32 mouse cellular contexts compared by ENCODE assay signal in genomic region chr6:13828877-13829276, GRCm38 (mm10). TPM values are rescaled to one million over a fixed set of nuclear protein-coding genes. Genes with fewer than 3 reads are reported as not detected.
"Had no signal": no experiment of that assay in that cellular context is flagged by ENCODE, and none has a peak within 500 bp of the region (broad histone marks: within the 10 kb centered on the region; RNA-seq: fewer than 3 reads in every experiment).

No protein-coding gene starts in this region.

- DNase-seq: left cerebral cortex, postnatal 4 days; liver; liver, embryonic 13.5 days; liver, postnatal 0 days; lung, adult 18-20 months; lung, adult 2 months; lung, embryonic 14.5 days; lung, postnatal 10 days; lung, postnatal 14 days; lung, postnatal 36 days; lung, postnatal 4 days; midbrain, embryonic 14.5 days had no signal

- H3K36me3 ChIP-seq: limb, embryonic 10.5 days; limb, embryonic 12.5 days; limb, embryonic 13.5 days; limb, embryonic 15.5 days; liver, embryonic 12.5 days; liver, embryonic 13.5 days; liver, embryonic 15.5 days; lung, embryonic 15.5 days; midbrain, embryonic 10.5 days; midbrain, embryonic 12.5 days; midbrain, embryonic 13.5 days had no signal

- H3K9ac ChIP-seq: limb, embryonic 12.5 days; limb, embryonic 13.5 days; limb, embryonic 15.5 days; liver, embryonic 12.5 days; liver, embryonic 13.5 days; liver, embryonic 14.5 days; liver, embryonic 15.5 days; liver, postnatal 0 days; lung, embryonic 14.5 days; lung, embryonic 15.5 days; midbrain, embryonic 12.5 days; midbrain, embryonic 13.5 days; midbrain, embryonic 15.5 days had no signal

- H3K4me1 ChIP-seq: limb, embryonic 10.5 days; limb, embryonic 12.5 days; limb, embryonic 13.5 days; limb, embryonic 15.5 days; liver, embryonic 12.5 days; liver, embryonic 13.5 days; liver, embryonic 15.5 days; lung, embryonic 15.5 days; megakaryocyte, embryonic 14.5 days; midbrain, embryonic 10.5 days had no signal

- H3K9me3 ChIP-seq: limb, embryonic 10.5 days; limb, embryonic 12.5 days; limb, embryonic 13.5 days; limb, embryonic 15.5 days; liver, embryonic 12.5 days; liver, embryonic 13.5 days; liver, embryonic 15.5 days; lung, embryonic 15.5 days; megakaryocyte, embryonic 14.5 days; midbrain, embryonic 10.5 days; midbrain, embryonic 12.5 days; midbrain, embryonic 13.5 days; midbrain, embryonic 15.5 days had no signal

- H3K4me3 ChIP-seq: limb, embryonic 10.5 days; limb, embryonic 12.5 days; limb, embryonic 13.5 days; limb, embryonic 15.5 days; liver, embryonic 12.5 days; liver, embryonic 13.5 days; liver, embryonic 15.5 days; lung, embryonic 15.5 days; megakaryocyte, embryonic 14.5 days; midbrain, embryonic 10.5 days; midbrain, embryonic 12.5 days; midbrain, embryonic 13.5 days; midbrain, embryonic 15.5 days; myocyte had no signal

- H3K4me2 ChIP-seq: limb, embryonic 12.5 days; limb, embryonic 13.5 days; limb, embryonic 15.5 days; liver, embryonic 11.5 days; liver, embryonic 12.5 days; liver, embryonic 13.5 days; liver, embryonic 15.5 days; lung, embryonic 14.5 days; lung, embryonic 15.5 days; midbrain, embryonic 11.5 days; midbrain, embryonic 12.5 days; midbrain, embryonic 13.5 days; midbrain, embryonic 15.5 days had no signal

- H3K27ac ChIP-seq: limb, embryonic 10.5 days; limb, embryonic 12.5 days; limb, embryonic 13.5 days; limb, embryonic 15.5 days; liver, embryonic 12.5 days; liver, embryonic 13.5 days; liver, embryonic 14.5 days; liver, embryonic 15.5 days; lung, embryonic 15.5 days; macrophage; midbrain, embryonic 10.5 days; midbrain, embryonic 12.5 days; midbrain, embryonic 13.5 days; midbrain, embryonic 15.5 days had no signal

- H3K27me3 ChIP-seq: limb, embryonic 12.5 days; limb, embryonic 13.5 days; limb, embryonic 15.5 days; liver, embryonic 12.5 days; liver, embryonic 13.5 days; liver, embryonic 15.5 days; lung, embryonic 15.5 days; megakaryocyte, embryonic 14.5 days; midbrain, embryonic 12.5 days; midbrain, embryonic 13.5 days; midbrain, embryonic 15.5 days had no signal

RNA-seq across cellular contexts. Expression of gene Gpr85, which starts 10.9 kb away (rescaled TPM):
- total RNA-seq: liver, adult 2 months; megakaryocyte-erythroid progenitor cell, adult 5-6 weeks; monocyte, adult 5-6 weeks had no signal
